Mouse (Mus musculus) myocyte (in vitro differentiated cells): ENCODE data around the gene Dab1. TPM values are rescaled to one million over a fixed set of nuclear protein-coding genes. Genes with fewer than 3 reads are reported as not detected.

Experiments
- H3K27me3 ChIP-seq: one replicate; pipeline ENCODE4 v1.6.1; 2011; ENCODE audit not compliant: control insufficient read depth, insufficient read depth, insufficient read length
- H3K36me3 ChIP-seq: one replicate; pipeline ENCODE4 v1.6.1; 2011; ENCODE audit not compliant: control insufficient read depth, insufficient read depth
- H3K4me2 ChIP-seq: one replicate; pipeline ENCODE4 v1.6.1; 2011; ENCODE audit warnings: low read depth, control low read depth
- H3K4me3 ChIP-seq: one replicate; pipeline ENCODE4 v1.5.1; 2011; ENCODE audit warnings: mild to moderate bottlenecking, control low read depth, moderate library complexity
- H3K79me2 ChIP-seq: one replicate; pipeline ENCODE4 v1.6.1; 2011; ENCODE audit not compliant: control insufficient read depth, insufficient read depth
- H3ac ChIP-seq: one replicate; pipeline ENCODE4 v1.6.1; 2011; ENCODE audit not compliant: control insufficient read depth, insufficient read length
- CEBPB ChIP-seq: IDR thresholded peaks from 2 replicates; pipeline ENCODE4 v1.6.1; 2011; ENCODE audit warnings: mild to moderate bottlenecking, moderate library complexity; ENCODE audit not compliant: poor library complexity, insufficient read depth, severe bottlenecking
- E2F4 ChIP-seq: IDR thresholded peaks from one replicate; pipeline ENCODE4 v1.6.1; 2011; ENCODE audit warnings: mild to moderate bottlenecking, control low read depth, moderate library complexity; ENCODE audit not compliant: insufficient read depth
- MAX ChIP-seq: IDR thresholded peaks from one replicate; pipeline ENCODE4 v1.6.1; 2011; ENCODE audit warnings: low read depth, mild to moderate bottlenecking, control low read depth
- MYOD1 ChIP-seq, 3 experiments: IDR thresholded peaks; one replicate each; pipeline ENCODE4 v1.6.1; 2011; ENCODE audit warnings: control low read depth in 2 of 3, low read depth in 2 of 3, mild to moderate bottlenecking in 2 of 3, moderate library complexity in 1 of 3; ENCODE audit not compliant: insufficient read length in 2 of 3, control insufficient read depth in 1 of 3
- MYOG ChIP-seq, 3 experiments: IDR thresholded peaks; one replicate each; pipeline ENCODE4 v1.6.1; 2011; ENCODE audit warnings: control low read depth in 2 of 3, low read depth in 2 of 3, mild to moderate bottlenecking in 2 of 3; ENCODE audit not compliant: insufficient read length in 2 of 3, control insufficient read depth in 1 of 3, insufficient read depth in 1 of 3
- POLR2A ChIP-seq: IDR thresholded peaks from one replicate; pipeline ENCODE4 v1.6.1; 2011; ENCODE audit warnings: low read depth, mild to moderate bottlenecking, control low read depth, moderate library complexity; ENCODE audit not compliant: insufficient read length
- POLR2AphosphoS2 ChIP-seq: IDR thresholded peaks from one replicate; pipeline ENCODE4 v1.6.1; 2011; ENCODE audit warnings: low read depth, control low read depth; ENCODE audit not compliant: insufficient read length
- REST ChIP-seq: IDR thresholded peaks from one replicate; pipeline ENCODE4 v1.6.1; 2011; ENCODE audit warnings: mild to moderate bottlenecking, control low read depth, moderate library complexity; ENCODE audit not compliant: insufficient read depth, insufficient read length
- SRF ChIP-seq: IDR thresholded peaks from one replicate; pipeline ENCODE4 v1.6.1; 2011; ENCODE audit warnings: low read depth; ENCODE audit not compliant: control insufficient read depth, insufficient read length
- TCF12 ChIP-seq: IDR thresholded peaks from one replicate; pipeline ENCODE4 v1.6.1; 2011; ENCODE audit warnings: mild to moderate bottlenecking, control low read depth; ENCODE audit not compliant: poor library complexity, insufficient read depth, severe bottlenecking
- TCF3 ChIP-seq: IDR thresholded peaks from one replicate; pipeline ENCODE4 v1.6.1; 2011; ENCODE audit warnings: low read depth, control low read depth; ENCODE audit not compliant: insufficient read length
- USF1 ChIP-seq: IDR thresholded peaks from one replicate; pipeline ENCODE4 v1.6.1; 2011; ENCODE audit warnings: low read depth, mild to moderate bottlenecking, control low read depth, moderate library complexity
- polyA plus RNA-seq: library from polyadenylated mRNA; unstranded; fragments of >200 nt; fragmentation: generic; extraction: Trizol; gene quantifications from one replicate; pipeline ENCODE4 v1.2.1, GENCODE M21; 2012; ENCODE audit warnings: missing spikeins

The Dab1 gene
- polyA plus RNA-seq, 1 experiment, result not detected

DNA sequence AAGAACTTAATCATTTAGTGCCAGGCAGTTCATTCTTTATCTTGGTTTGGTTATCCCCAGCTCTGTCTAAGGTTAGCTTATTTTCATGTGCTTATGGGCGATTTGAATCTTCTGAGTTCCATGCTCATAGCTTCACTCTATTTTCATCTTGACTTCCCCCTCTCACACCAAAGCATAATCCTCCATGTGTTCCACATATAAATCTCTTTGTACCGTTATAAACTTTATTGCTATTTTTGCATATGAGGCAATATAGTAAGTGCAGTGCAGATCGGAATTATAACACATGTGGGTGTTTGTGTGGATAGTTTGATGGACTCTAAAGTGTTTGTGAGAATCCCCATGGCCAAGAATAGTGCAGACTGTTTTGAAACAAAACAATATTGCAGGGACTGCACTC is 919.3 kb downstream of the Dab1 start:
- Histone ChIP-seq H3K27me3 (no peaks in the 10 kb centered on the region), H3K79me2 (no peaks in the 10 kb centered on the region), H3K36me3 (no peaks in the 10 kb centered on the region), H3ac (no peak overlapping the region), H3K4me2 (no peak overlapping the region), H3K4me3 (no peak overlapping the region)
- TF ChIP-seq POLR2AphosphoS2, result no peak

GRCm38 (mm10) chr4:104539047-104539446 is 919.9 kb downstream of the Dab1 start:
- H3K27me3 ChIP-seq, result no peaks in the 10 kb centered on the region
- no peaks in the 10 kb centered on the region for H3K36me3 ChIP-seq
- H3ac ChIP-seq, result no peak overlapping the region
- TF ChIP-seq USF1 (no peak), REST (no peak)
- H3K79me2 ChIP-seq, result no peaks in the 10 kb centered on the region
- H3K4me2 ChIP-seq, result no peak overlapping the region
- no peak overlapping the region for H3K4me3 ChIP-seq

DNA sequence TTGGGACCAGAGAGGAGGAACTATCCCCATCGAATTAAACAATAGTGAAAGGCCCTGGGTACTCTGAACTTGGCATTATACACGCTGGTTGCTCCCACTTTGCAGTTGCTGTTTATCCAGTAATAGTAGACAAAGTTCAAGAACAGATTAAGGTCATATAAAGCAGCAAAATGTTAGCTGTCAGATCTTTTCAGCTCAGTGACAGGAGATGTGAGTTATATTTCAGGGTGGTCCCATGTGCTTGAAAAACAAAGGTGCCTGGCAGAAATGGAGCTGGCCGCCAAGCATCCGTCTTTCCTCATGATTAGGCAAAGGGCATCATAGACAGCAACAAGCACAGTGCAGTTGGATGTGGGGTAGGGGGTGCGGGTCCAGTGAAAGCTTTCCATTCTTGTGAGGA is 927.9 kb downstream of the Dab1 start:
- Histone ChIP-seq H3K36me3 (no peaks in the 10 kb centered on the region), H3K79me2 (no peaks in the 10 kb centered on the region), H3K27me3 (no peaks in the 10 kb centered on the region), H3K4me3 (no peak overlapping the region), H3K4me2 (no peak overlapping the region), H3ac (no peak overlapping the region)
- no peak for TF ChIP-seq POLR2AphosphoS2
- no peak for TF ChIP-seq SRF
- no peak for TF ChIP-seq POLR2A
- TF ChIP-seq USF1, result no peak
- no peak for TF ChIP-seq TCF3
- TF ChIP-seq TCF12, result no peak
- TF ChIP-seq REST, result no peak
- no peak for TF ChIP-seq E2F4
- TF ChIP-seq MYOG (IDR thresholded peaks at IDR 0.05; ENCODE audit: control insufficient read depth in 1 of 3, insufficient read depth in 1 of 3, insufficient read length in 2 of 3, low read depth in 2 of 3), result no peak
- TF ChIP-seq CEBPB, result no peak

- H3K4me3 ChIP-seq, result no peak overlapping the region
- H3K79me2 ChIP-seq, result no peaks in the 10 kb centered on the region
- TF ChIP-seq REST (no peak), CEBPB (no peak), E2F4 (no peak), POLR2AphosphoS2 (no peak), TCF12 (no peak), MYOG (IDR thresholded peaks at IDR 0.05; ENCODE audit: control insufficient read depth in 1 of 3, insufficient read depth in 1 of 3, insufficient read length in 2 of 3, low read depth in 2 of 3) (no peak), MYOD1 (IDR thresholded peaks at IDR 0.05; ENCODE audit: control insufficient read depth in 1 of 3, insufficient read length in 2 of 3, low read depth in 2 of 3) (no peak), TCF3 (no peak), SRF (no peak), POLR2A (no peak), USF1 (no peak), MAX (no peak)
- no peak overlapping the region for H3K4me2 ChIP-seq
- H3K36me3 ChIP-seq, result no peaks in the 10 kb centered on the region
- no peaks in the 10 kb centered on the region for H3K27me3 ChIP-seq
- H3ac ChIP-seq, result no peak overlapping the region
Measured at GRCm38 (mm10) chr4:104548287-104548686, 929.1 kb downstream of the Dab1 start.

DNA sequence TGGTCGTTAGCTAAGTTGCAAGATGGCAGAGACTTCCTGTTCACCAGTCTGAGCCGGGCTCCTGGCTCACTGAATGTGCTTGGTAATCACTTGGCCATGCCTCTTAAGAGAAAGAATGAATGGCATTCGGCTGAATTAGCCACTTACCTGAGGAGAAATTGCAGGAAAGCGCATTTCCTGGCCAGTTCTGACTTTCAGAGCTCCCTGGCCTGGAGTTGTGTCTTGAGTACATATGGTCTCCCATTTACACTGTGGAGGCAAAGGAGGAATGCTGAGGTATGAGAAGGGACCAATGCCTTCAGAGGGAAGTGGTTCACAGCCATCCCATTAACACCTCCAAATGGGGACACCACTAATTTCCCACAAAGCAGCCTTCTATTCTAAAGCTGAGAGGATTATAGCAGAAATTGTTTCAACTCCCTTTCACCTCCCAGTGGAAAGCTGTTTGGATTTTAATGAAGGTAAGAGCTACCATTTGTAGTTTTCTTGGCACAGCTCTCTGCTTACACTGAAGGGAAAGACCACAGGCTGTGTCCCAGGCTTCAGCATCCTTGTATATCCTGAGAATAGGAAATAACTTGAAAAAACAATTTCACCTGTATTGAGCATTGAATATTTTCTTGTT is 931.5 kb downstream of the Dab1 start:
- TF ChIP-seq TCF12, result no peak
- no peak for TF ChIP-seq MYOD1 (IDR thresholded peaks at IDR 0.05; ENCODE audit: control insufficient read depth in 1 of 3, insufficient read length in 2 of 3, low read depth in 2 of 3)
- no peak for TF ChIP-seq MAX
- TF ChIP-seq TCF3, result no peak
- TF ChIP-seq USF1, result no peak
- TF ChIP-seq SRF, result no peak
- no peak for TF ChIP-seq POLR2AphosphoS2
- TF ChIP-seq MYOG (IDR thresholded peaks at IDR 0.05; ENCODE audit: control insufficient read depth in 1 of 3, insufficient read depth in 1 of 3, insufficient read length in 2 of 3, low read depth in 2 of 3), result no peak
- no peak for TF ChIP-seq REST
- Histone ChIP-seq H3K4me2 (no peak overlapping the region), H3K4me3 (no peak overlapping the region), H3K27me3 (no peaks in the 10 kb centered on the region), H3K79me2 (no peaks in the 10 kb centered on the region), H3K36me3 (no peaks in the 10 kb centered on the region), H3ac (no peak overlapping the region)
